Mouse (Mus musculus): Measurements from ENCODE around the gene Pkd2. TPM values are rescaled to one million over a fixed set of nuclear protein-coding genes. Genes with fewer than 3 reads are reported as not detected.

Gene Pkd2
- polyA plus RNA-seq, 2 experiments = 32.6 to 84.4 TPM

- Histone ChIP-seq H3K4me2 (replicated peaks; ENCODE audit: low read depth, low read length, severe bottlenecking) (no peak overlapping the region), H3K27me3 (ENCODE audit: control insufficient read depth, insufficient read depth, low read length) (no peaks in the 10 kb centered on the region), H3K4me3 (replicated peaks; ENCODE audit: low read length) (no peak overlapping the region), H3K9ac (ENCODE audit: low read depth, low read length, severe bottlenecking) (no peak overlapping the region), H3K36me3 (ENCODE audit: control insufficient read depth, insufficient read depth, low read length) (no peaks in the 10 kb centered on the region), H3K27ac (replicated peaks; ENCODE audit: low read depth, low read length) (no peak overlapping the region), H3K9me3 (ENCODE audit: control insufficient read depth, low read length) (no peaks in the 10 kb centered on the region), H3K4me1 (ENCODE audit: control insufficient read depth, insufficient read depth, low read length) (no peaks in the 10 kb centered on the region)
- no peak for TF ChIP-seq POLR2A (IDR thresholded peaks at IDR 0.05; ENCODE audit: borderline replicate concordance, extremely low read depth, insufficient read depth, insufficient read length)
- no peak for ATAC-seq (ENCODE audit: low FRiP score, low read depth)
- WGBS = 77% methylated on average over 3 of the region's 3 CpGs
- no peak for DNase-seq (ENCODE audit: low spot score)
Observed at GRCm38 (mm10) chr5:104423861-104424260, 35.4 kb upstream of the Pkd2 start.

- H3K4me1 ChIP-seq (ENCODE audit: control insufficient read depth, insufficient read depth, low read length) = no peaks in the 10 kb centered on the region
- 62% methylated on average over 8 of the region's 8 CpGs for WGBS
- DNase-seq (ENCODE audit: low spot score) = no peak
- H3K9ac ChIP-seq (ENCODE audit: low read depth, low read length, severe bottlenecking) = no peak overlapping the region
- no peak overlapping the region for H3K4me2 ChIP-seq (replicated peaks; ENCODE audit: low read depth, low read length, severe bottlenecking)
- H3K4me3 ChIP-seq (replicated peaks; ENCODE audit: low read length) = no peak overlapping the region
- no peaks in the 10 kb centered on the region for H3K27me3 ChIP-seq (ENCODE audit: control insufficient read depth, insufficient read depth, low read length)
- no peaks in the 10 kb centered on the region for H3K9me3 ChIP-seq (ENCODE audit: control insufficient read depth, low read length)
- no peak overlapping the region for H3K27ac ChIP-seq (replicated peaks; ENCODE audit: low read depth, low read length)
- TF ChIP-seq POLR2A (IDR thresholded peaks at IDR 0.05; ENCODE audit: borderline replicate concordance, extremely low read depth, insufficient read depth, insufficient read length) = no peak
- H3K36me3 ChIP-seq (ENCODE audit: control insufficient read depth, insufficient read depth, low read length) = no peaks in the 10 kb centered on the region
- no peak for ATAC-seq (ENCODE audit: low FRiP score, low read depth)
Observed at GRCm38 (mm10) chr5:104425949-104426348, 33.3 kb upstream of the Pkd2 start.

GRCm38 (mm10) chr5:104432886-104433285 lies 26.4 kb upstream of the Pkd2 start:
- Histone ChIP-seq H3K27me3 (ENCODE audit: control insufficient read depth, insufficient read depth, low read length) (no peaks in the 10 kb centered on the region), H3K9ac (ENCODE audit: low read depth, low read length, severe bottlenecking) (no peak overlapping the region), H3K9me3 (ENCODE audit: control insufficient read depth, low read length) (no peaks in the 10 kb centered on the region), H3K27ac (replicated peaks; ENCODE audit: low read depth, low read length) (no peak overlapping the region), H3K4me3 (replicated peaks; ENCODE audit: low read length) (no peak overlapping the region), H3K4me2 (replicated peaks; ENCODE audit: low read depth, low read length, severe bottlenecking) (0 out of 2 replicates have a peak overlapping the region, but pooled peaks have one; percentile 9), H3K36me3 (ENCODE audit: control insufficient read depth, insufficient read depth, low read length) (no peaks in the 10 kb centered on the region), H3K4me1 (ENCODE audit: control insufficient read depth, insufficient read depth, low read length) (no peaks in the 10 kb centered on the region)
- DNase-seq (ENCODE audit: low spot score) (no peak), ATAC-seq (ENCODE audit: low FRiP score, low read depth) (no peak)
- TF ChIP-seq POLR2A (IDR thresholded peaks at IDR 0.05; ENCODE audit: borderline replicate concordance, extremely low read depth, insufficient read depth, insufficient read length) = no peak
- WGBS = 39% methylated on average over 12 of the region's 12 CpGs

- Histone ChIP-seq H3K4me1 (ENCODE audit: control insufficient read depth, insufficient read depth, low read length) (no peaks in the 10 kb centered on the region), H3K27ac (replicated peaks; ENCODE audit: low read depth, low read length) (no peak overlapping the region), H3K9ac (ENCODE audit: low read depth, low read length, severe bottlenecking) (no peak overlapping the region), H3K27me3 (ENCODE audit: control insufficient read depth, insufficient read depth, low read length) (no peaks in the 10 kb centered on the region), H3K4me3 (replicated peaks; ENCODE audit: low read length) (no peak overlapping the region), H3K4me2 (replicated peaks; ENCODE audit: low read depth, low read length, severe bottlenecking) (no peak overlapping the region), H3K9me3 (ENCODE audit: control insufficient read depth, low read length) (no peaks in the 10 kb centered on the region), H3K36me3 (ENCODE audit: control insufficient read depth, insufficient read depth, low read length) (no peaks in the 10 kb centered on the region)
- no peak for DNase-seq (ENCODE audit: low spot score)
- no peak for ATAC-seq (ENCODE audit: low FRiP score, low read depth)
- WGBS = 56% methylated on average over 6 of the region's 6 CpGs
- TF ChIP-seq POLR2A (IDR thresholded peaks at IDR 0.05; ENCODE audit: borderline replicate concordance, extremely low read depth, insufficient read depth, insufficient read length) = no peak
Observed at GRCm38 (mm10) chr5:104433968-104434565, 25.2 kb upstream of the Pkd2 start.

GRCm38 (mm10) chr5:104434835-104435301 lies 24.4 kb upstream of the Pkd2 start, which contains the start of gene Spp1:
Gene Spp1, plus strand, starts transcription at chr5:104435118.
- Histone ChIP-seq H3K27me3 (ENCODE audit: control insufficient read depth, insufficient read depth, low read length) (no peaks in the 10 kb centered on the region), H3K9ac (ENCODE audit: low read depth, low read length, severe bottlenecking) (no peak within 1 kb of the TSS), H3K36me3 (ENCODE audit: control insufficient read depth, insufficient read depth, low read length) (no peaks in the 10 kb centered on the region), H3K4me2 (replicated peaks; ENCODE audit: low read depth, low read length, severe bottlenecking) (no peak within 1 kb of the TSS), H3K27ac (replicated peaks; ENCODE audit: low read depth, low read length) (no peak within 1 kb of the TSS), H3K4me3 (replicated peaks; ENCODE audit: low read length) (no peak within 1 kb of the TSS), H3K9me3 (ENCODE audit: control insufficient read depth, low read length) (no peaks in the 10 kb centered on the region), H3K4me1 (ENCODE audit: control insufficient read depth, insufficient read depth, low read length) (no peaks in the 10 kb centered on the region)
- DNase-seq (ENCODE audit: low spot score) (no peak), ATAC-seq (ENCODE audit: low FRiP score, low read depth) (no peak)
- TF ChIP-seq POLR2A (IDR thresholded peaks at IDR 0.05; ENCODE audit: borderline replicate concordance, extremely low read depth, insufficient read depth, insufficient read length) = no peak
- WGBS = 60% methylated on average over 7 of the region's 7 CpGs
